ENCODE assay signal across 8 mouse cellular contexts in genomic region chr15:31365041-31365719, GRCm38 (mm10). TPM values are rescaled to one million over a fixed set of nuclear protein-coding genes. Genes with fewer than 3 reads are reported as not detected.
DNase-seq lines count a peak whose midpoint lies in the region; ATAC-seq and TF ChIP-seq lines count a peak whose summit lies in the region.

No protein-coding gene starts in this region.

- no peak for TF ChIP-seq POLR2A in myocyte (IDR thresholded peaks at IDR 0.05; ENCODE audit: insufficient read length, low read depth)

- H3K4me2 ChIP-seq in hindbrain, postnatal 0 days (ENCODE audit: low read depth, low read length) = peak overlapping the region; percentile 100
- H3K4me2 ChIP-seq in myocyte (ENCODE audit: low read depth) = peak overlapping the region; percentile 95

- ATAC-seq in hindbrain, postnatal 0 days = no peak
- no peak for ATAC-seq in megakaryocyte progenitor cell, adult 5-6 weeks (replicated peaks; ENCODE audit: poor library complexity)

- H3K36me3 ChIP-seq in hindbrain, postnatal 0 days (ENCODE audit: insufficient read depth, low read length) = no peaks in the 10 kb centered on the region
- H3K36me3 ChIP-seq in myocyte (ENCODE audit: control insufficient read depth, insufficient read depth) = no peaks in the 10 kb centered on the region

- H3K9ac ChIP-seq in hindbrain, postnatal 0 days (replicated peaks; ENCODE audit: low read length) = no peak overlapping the region

- peaks cover 43% of the 10 kb centered on the region for H3K79me2 ChIP-seq in myocyte (ENCODE audit: control insufficient read depth, insufficient read depth)

- DNase-seq in layer of hippocampus, adult 2 months (ENCODE audit: low spot score in 2 of 2) = no peak
- DNase-seq in layer of hippocampus, adult 9-11 months = no peak
- DNase-seq in embryo, embryonic 9.5 days (ENCODE audit: extremely low spot score) = peak; percentile 17
- no peak for DNase-seq in hindbrain, postnatal 0 days (ENCODE audit: low spot score)
- DNase-seq in gastrocnemius, postnatal 36 days = no peak
- no peak for DNase-seq in thymus, adult 18-20 months

- peak overlapping the region; percentile 85 for H3K4me3 ChIP-seq in layer of hippocampus, adult 2 months
- peak overlapping the region; percentile 61 for H3K4me3 ChIP-seq in hindbrain, postnatal 0 days (ENCODE audit: low read length)
- peak overlapping the region; percentile 88 for H3K4me3 ChIP-seq in myocyte

- H3K9me3 ChIP-seq in hindbrain, postnatal 0 days (ENCODE audit: low read length) = no peaks in the 10 kb centered on the region

- TF ChIP-seq CTCF in layer of hippocampus, adult 2 months (conservative IDR thresholded peaks at IDR 0.05) = no peak
- no peak for TF ChIP-seq CTCF in hindbrain, postnatal 0 days (IDR thresholded peaks at IDR 0.05; ENCODE audit: low read depth)

- H3K27ac ChIP-seq in layer of hippocampus, adult 2 months = peak overlapping the region; percentile 94
- H3K27ac ChIP-seq in hindbrain, postnatal 0 days = no peak overlapping the region

- WGBS in hindbrain, postnatal 0 days = 31% methylated on average over 11 of the region's 11 CpGs

- H3K4me1 ChIP-seq in hindbrain, postnatal 0 days (ENCODE audit: insufficient read depth, low read length) = peaks cover 16% of the 10 kb centered on the region

- H3K27me3 ChIP-seq in hindbrain, postnatal 0 days (ENCODE audit: insufficient read depth, low read length) = peaks cover 13% of the 10 kb centered on the region; the same call in 1 of the 2 replicates
- H3K27me3 ChIP-seq in myocyte (ENCODE audit: control insufficient read depth, insufficient read depth, insufficient read length) = no peaks in the 10 kb centered on the region

- H3ac ChIP-seq in myocyte (ENCODE audit: control insufficient read depth, insufficient read length) = no peak overlapping the region

- intact Hi-C loops in gastrocnemius, postnatal 36 days (cut with DNase I) = loop anchor here (5.0 kb wide), 1 partner anchor 87 kb away; the partner anchor contains the start of gene Ropn1l

TF ChIP-seq in myocyte, 11 proteins besides CTCF, POLR2A, EP300 and RAD21:
- TF ChIP-seq E2F4 (IDR thresholded peaks at IDR 0.05; ENCODE audit: insufficient read depth) = no peak
- no peak for TF ChIP-seq REST (IDR thresholded peaks at IDR 0.05; ENCODE audit: insufficient read depth, insufficient read length)
- TF ChIP-seq MAX (IDR thresholded peaks at IDR 0.05; ENCODE audit: low read depth) = no peak

RNA-seq across cellular contexts. Expression of gene Ankrd33b, which starts 2.3 kb away (rescaled TPM):
- total RNA-seq in layer of hippocampus, adult 2 months (2021) = 10 to 100 TPM; 58.7 to 59.4 TPM
- total RNA-seq in hindbrain, postnatal 0 days (2014; rRNA removed) = 1.6 and 3.3 TPM in 2 replicates
- polyA plus RNA-seq in hindbrain, postnatal 0 days (2015; fragmentation: Nextera tagmentation; extraction: Ambion mirVana) = 1.2 and 1.6 TPM in 2 replicates
- 5.7 TPM for polyA plus RNA-seq in myocyte (2012; fragmentation: generic; extraction: Trizol)
- total RNA-seq in gastrocnemius, postnatal 36 days (2021) = 10 to 100 TPM in 1 of 2 experiments, 1 to 10 TPM in 1; 9.9 to 14.5 TPM
- total RNA-seq in megakaryocyte progenitor cell, adult 5-6 weeks (2015) = 0.20 and 0.79 TPM in 2 replicates
- total RNA-seq in megakaryocyte progenitor cell, adult 5-6 weeks (2017) = 0.29 and 0.61 TPM in 2 replicates
